Comparison of ENCODE assay signal across 8 mouse cellular contexts in the genomic region with DNA sequence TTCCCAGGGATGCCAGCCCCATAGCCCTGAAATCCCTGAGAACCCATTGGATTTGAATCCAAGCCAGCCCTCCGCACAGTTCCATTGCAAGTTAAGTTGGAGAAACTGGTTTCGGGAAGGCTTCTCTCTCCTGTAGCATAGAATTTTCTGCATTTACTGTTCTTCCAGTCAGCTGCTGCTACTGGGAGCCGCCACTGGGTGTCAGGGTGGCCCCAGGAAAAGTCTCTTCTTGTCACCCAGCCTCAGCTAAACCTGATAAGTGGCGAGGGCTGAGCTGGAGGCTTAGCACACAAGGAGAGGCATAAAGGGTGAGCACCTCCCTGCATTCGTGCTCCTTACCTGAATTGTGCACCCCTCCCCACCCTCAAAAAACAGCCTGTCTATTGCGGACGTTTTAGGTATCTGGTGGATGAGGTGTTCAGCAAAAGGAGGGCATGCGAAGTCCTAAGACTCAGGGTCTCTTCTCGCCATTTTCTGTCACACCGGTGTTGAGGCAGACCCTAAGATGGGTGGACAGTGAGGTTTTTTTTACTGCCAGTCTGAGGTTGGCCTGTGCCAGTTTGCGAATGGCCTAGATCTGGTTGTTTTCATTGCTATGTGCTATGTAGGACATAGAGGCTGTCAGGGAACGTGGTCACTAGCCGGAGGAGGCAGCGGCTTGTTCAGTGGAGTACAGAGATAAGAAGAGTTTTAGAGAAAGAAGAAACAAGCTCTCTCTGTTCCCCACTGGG. TPM values are rescaled to one million over a fixed set of nuclear protein-coding genes. Genes with fewer than 3 reads are reported as not detected.
A peak's percentile ranks its signal among the peaks of the same experiment; 100 is the strongest.
DNase-seq lines count a peak whose midpoint lies in the region; ATAC-seq lines count a peak whose summit lies in the region.

No protein-coding gene starts in this region.

- H3K36me3 ChIP-seq in heart, embryonic 10.5 days: no peaks in the 10 kb centered on the region
- no peaks in the 10 kb centered on the region for H3K36me3 ChIP-seq in forebrain, embryonic 12.5 days (replicated peaks)
- no peaks in the 10 kb centered on the region for H3K36me3 ChIP-seq in intestine, embryonic 15.5 days
- no peaks in the 10 kb centered on the region for H3K36me3 ChIP-seq in limb, embryonic 11.5 days (ENCODE audit: control insufficient read depth, insufficient read depth, low read length)
- H3K36me3 ChIP-seq in neural tube, embryonic 15.5 days: no peaks in the 10 kb centered on the region

- no peak overlapping the region for H3K27ac ChIP-seq in heart, embryonic 10.5 days
- no peak overlapping the region for H3K27ac ChIP-seq in forebrain, embryonic 12.5 days
- H3K27ac ChIP-seq in intestine, embryonic 15.5 days: no peak overlapping the region
- no peak overlapping the region for H3K27ac ChIP-seq in limb, embryonic 11.5 days (replicated peaks; ENCODE audit: low read depth, low read length)
- H3K27ac ChIP-seq in neural tube, embryonic 15.5 days (replicated peaks): no peak overlapping the region

- H3K4me2 ChIP-seq in forebrain, embryonic 12.5 days: no peak overlapping the region
- H3K4me2 ChIP-seq in intestine, embryonic 15.5 days (replicated peaks): no peak overlapping the region
- H3K4me2 ChIP-seq in limb, embryonic 11.5 days (ENCODE audit: low read depth, severe bottlenecking): no peak overlapping the region
- no peak overlapping the region for H3K4me2 ChIP-seq in neural tube, embryonic 15.5 days

- peak; percentile 68; the same call in 1 of the 2 replicates for ATAC-seq in forebrain, embryonic 12.5 days (ENCODE audit: low FRiP score)
- ATAC-seq in intestine, embryonic 15.5 days: peak; percentile 61; the same call in 1 of the 2 replicates
- no peak for ATAC-seq in limb, embryonic 11.5 days (ENCODE audit: insufficient number of reproducible peaks, low FRiP score, low TSS enrichment, low read depth)
- ATAC-seq in neural tube, embryonic 15.5 days (ENCODE audit: low FRiP score): peak; percentile 93

- 40% methylated on average over 14 of the region's 14 CpGs for WGBS in heart, embryonic 10.5 days
- 66% methylated on average over 14 of the region's 14 CpGs for WGBS in forebrain, embryonic 12.5 days
- 56% methylated on average over 14 of the region's 14 CpGs for WGBS in intestine, embryonic 15.5 days
- 60% methylated on average over 14 of the region's 14 CpGs for WGBS in limb, embryonic 11.5 days
- WGBS in neural tube, embryonic 15.5 days: 62% methylated on average over 14 of the region's 14 CpGs

- no peaks in the 10 kb centered on the region for H3K27me3 ChIP-seq in heart, embryonic 10.5 days (ENCODE audit: insufficient read depth, poor library complexity, severe bottlenecking)
- H3K27me3 ChIP-seq in forebrain, embryonic 12.5 days: no peaks in the 10 kb centered on the region
- H3K27me3 ChIP-seq in intestine, embryonic 15.5 days (replicated peaks): no peaks in the 10 kb centered on the region
- no peaks in the 10 kb centered on the region for H3K27me3 ChIP-seq in limb, embryonic 11.5 days (ENCODE audit: control insufficient read depth, insufficient read depth, low read length)
- no peaks in the 10 kb centered on the region for H3K27me3 ChIP-seq in neural tube, embryonic 15.5 days (replicated peaks)

- no peak overlapping the region for H3K4me3 ChIP-seq in heart, embryonic 10.5 days
- no peak overlapping the region for H3K4me3 ChIP-seq in forebrain, embryonic 12.5 days (replicated peaks)
- no peak overlapping the region for H3K4me3 ChIP-seq in intestine, embryonic 15.5 days (replicated peaks)
- no peak overlapping the region for H3K4me3 ChIP-seq in limb, embryonic 11.5 days (ENCODE audit: low read depth, low read length)
- H3K4me3 ChIP-seq in neural tube, embryonic 15.5 days (replicated peaks): no peak overlapping the region

- DNase-seq in heart, embryonic 10.5 days (ENCODE audit: low spot score): peak; percentile 77
- no peak for DNase-seq in heart, postnatal 36 days
- peak; percentile 79 for DNase-seq in brain, adult 2 months (ENCODE audit: low read depth, low spot score)
- peak; percentile 43 for DNase-seq in limb, embryonic 11.5 days (ENCODE audit: low spot score)
- no peak for DNase-seq in T-cell, adult 2 months (ENCODE audit: low spot score)

- H3K4me1 ChIP-seq in heart, embryonic 10.5 days: peaks cover 14% of the 10 kb centered on the region
- no peaks in the 10 kb centered on the region for H3K4me1 ChIP-seq in forebrain, embryonic 12.5 days
- no peaks in the 10 kb centered on the region for H3K4me1 ChIP-seq in intestine, embryonic 15.5 days (replicated peaks)
- H3K4me1 ChIP-seq in limb, embryonic 11.5 days (ENCODE audit: control insufficient read depth, insufficient read depth, low read length): no peaks in the 10 kb centered on the region
- no peaks in the 10 kb centered on the region for H3K4me1 ChIP-seq in neural tube, embryonic 15.5 days

- no peaks in the 10 kb centered on the region for H3K9me3 ChIP-seq in heart, embryonic 10.5 days
- no peaks in the 10 kb centered on the region for H3K9me3 ChIP-seq in forebrain, embryonic 12.5 days
- H3K9me3 ChIP-seq in intestine, embryonic 15.5 days: no peaks in the 10 kb centered on the region
- no peaks in the 10 kb centered on the region for H3K9me3 ChIP-seq in limb, embryonic 11.5 days (ENCODE audit: control insufficient read depth, low read length)
- H3K9me3 ChIP-seq in neural tube, embryonic 15.5 days (replicated peaks): no peaks in the 10 kb centered on the region

- intact Hi-C loops in heart, postnatal 36 days (cut with DNase I): loop anchor here (5.0 to 10.0 kb wide), 3 partner anchors 247 to 1243 kb away; no protein-coding TSS in a partner anchor

- H3K9ac ChIP-seq in forebrain, embryonic 12.5 days: no peak overlapping the region
- H3K9ac ChIP-seq in intestine, embryonic 15.5 days: no peak overlapping the region
- H3K9ac ChIP-seq in limb, embryonic 11.5 days (ENCODE audit: low read length): no peak overlapping the region
- no peak overlapping the region; the same call in 1 of the 2 replicates for H3K9ac ChIP-seq in neural tube, embryonic 15.5 days (replicated peaks)

RNA-seq across cellular contexts. Expression of a gene that starts 41.9 kb away (rescaled TPM):
- polyA plus RNA-seq in heart, embryonic 10.5 days (2016; fragmentation: Nextera tagmentation; extraction: Ambion mirVana): 37.8 and 65.1 TPM in 2 replicates
- total RNA-seq in heart, postnatal 36 days (2021): 100 to 1,000 TPM; 102 to 117 TPM
- 47.6 and 51.9 TPM in 2 replicates for polyA plus RNA-seq in forebrain, embryonic 12.5 days (2016; fragmentation: Nextera tagmentation; extraction: Ambion mirVana)
- polyA plus RNA-seq in intestine, embryonic 15.5 days (2015; fragmentation: Nextera tagmentation; extraction: Ambion mirVana): 78.3 and 80.0 TPM in 2 replicates
- 16.5 and 21.1 TPM in 2 replicates for polyA plus RNA-seq in limb, embryonic 11.5 days (2014; fragmentation: Nextera tagmentation; extraction: Ambion mirVana)
- polyA plus RNA-seq in neural tube, embryonic 15.5 days (2015; fragmentation: Nextera tagmentation; extraction: Ambion mirVana): 81.7 and 84.0 TPM in 2 replicates

RNA-seq across cellular contexts. Expression of a gene that starts 48.9 kb away (rescaled TPM):
- polyA plus RNA-seq in heart, embryonic 10.5 days (2016; fragmentation: Nextera tagmentation; extraction: Ambion mirVana): 66.7 and 73.6 TPM in 2 replicates
- 10 to 100 TPM; 41.8 to 45.3 TPM for total RNA-seq in heart, postnatal 36 days (2021)
- 176 and 179 TPM in 2 replicates for polyA plus RNA-seq in forebrain, embryonic 12.5 days (2016; fragmentation: Nextera tagmentation; extraction: Ambion mirVana)
- polyA plus RNA-seq in intestine, embryonic 15.5 days (2015; fragmentation: Nextera tagmentation; extraction: Ambion mirVana): 57.0 and 60.6 TPM in 2 replicates
- 93.5 and 114 TPM in 2 replicates for polyA plus RNA-seq in limb, embryonic 11.5 days (2014; fragmentation: Nextera tagmentation; extraction: Ambion mirVana)
- polyA plus RNA-seq in neural tube, embryonic 15.5 days (2015; fragmentation: Nextera tagmentation; extraction: Ambion mirVana): 107 and 119 TPM in 2 replicates

Comparison
In these comparisons a context has a peak if more than half of its experiments do, and no peak if none do; other contexts are left out.
1. DNase-seq: peak in heart, embryonic 10.5 days (single experiment), brain, adult 2 months (single experiment) and limb, embryonic 11.5 days (single experiment); none in heart, postnatal 36 days (0 of 2) and T-cell, adult 2 months (single experiment).